Mouse (Mus musculus) heart, adult 2 months (tissue): ENCODE data around the gene Nrp2.

Experiments used
- EP300 ChIP-seq: fragments of 200-500 bp; IDR thresholded peaks from 2 replicates; pipeline ENCODE4 v1.6.1; 2011; ENCODE audit warnings: low read depth, low read length, control low read depth; ENCODE audit not compliant: insufficient read depth
- POLR2A ChIP-seq: fragments of 200-500 bp; IDR thresholded peaks from 2 replicates; pipeline ENCODE4 v1.6.1; 2011; ENCODE audit warnings: mild to moderate bottlenecking, low read depth, low read length, control low read depth; ENCODE audit not compliant: insufficient read depth

- no peak for TF ChIP-seq POLR2A
- no peak for TF ChIP-seq EP300
These were observed 130.3 kb downstream of the Nrp2 start for GRCm38 (mm10) chr1:62833356-62833755.
